Mouse (Mus musculus): ENCODE measurements at regions not wholly inside any gene's neighbourhood (a gene's known extent, or its start where the extent isn't known, plus 50 kb on each side); places are given as distances from the start of the nearest gene placed in this dataset.

GRCm38 (mm10) chr3:59406035-59406434 is 61.8 kb upstream of the Igsf10 start:
- no peak overlapping the region for H3K4me3 ChIP-seq (ENCODE audit: insufficient read depth, low read depth, low read length)
- no peaks in the 10 kb centered on the region for H3K4me1 ChIP-seq (ENCODE audit: control insufficient read depth, insufficient read depth, insufficient read length, low read length)
- H3K27ac ChIP-seq (replicated peaks; ENCODE audit: low read depth, low read length) = no peak overlapping the region

- Histone ChIP-seq H3K27ac (replicated peaks; ENCODE audit: low read depth, low read length) (peak overlapping the region; percentile 31; the same call in 1 of the 2 replicates), H3K4me3 (ENCODE audit: insufficient read depth, low read depth, low read length) (no peak overlapping the region), H3K4me1 (ENCODE audit: control insufficient read depth, insufficient read depth, insufficient read length, low read length) (no peaks in the 10 kb centered on the region)
Observed at GRCm38 (mm10) chr3:59401856-59402255, 57.7 kb upstream of the Igsf10 start.

GRCm38 (mm10) chr3:59401425-59401824 is 57.2 kb upstream of the Igsf10 start:
- Histone ChIP-seq H3K4me3 (ENCODE audit: insufficient read depth, low read depth, low read length) (no peak overlapping the region), H3K4me1 (ENCODE audit: control insufficient read depth, insufficient read depth, insufficient read length, low read length) (no peaks in the 10 kb centered on the region), H3K27ac (replicated peaks; ENCODE audit: low read depth, low read length) (peak overlapping the region; percentile 31; the same call in 1 of the 2 replicates)
